In genomic region chr14:33180102-33180501, GRCm38 (mm10) we compare ENCODE assay signal across 24 mouse cellular contexts. TPM values are rescaled to one million over a fixed set of nuclear protein-coding genes. Genes with fewer than 3 reads are reported as not detected.
DNase-seq lines count a peak whose midpoint lies in the region; ATAC-seq and TF ChIP-seq lines count a peak whose summit lies in the region.
"Had no signal": no experiment of that assay in that cellular context is flagged by ENCODE, and none has a peak within 500 bp of the region (broad histone marks: within the 10 kb centered on the region; RNA-seq: fewer than 3 reads in every experiment).

No protein-coding gene starts in this region.

- ATAC-seq in forebrain, postnatal 0 days = 0 out of 2 replicates have a peak, but pooled peaks have one; percentile 20
- ATAC-seq in forebrain, embryonic 14.5 days = no peak
- ATAC-seq: CD4-positive, CD25-positive, alpha-beta regulatory T cell, adult 4 months; forebrain, embryonic 15.5 days had no signal

- TF ChIP-seq POLR2A in cortical plate, adult 2 months (IDR thresholded peaks at IDR 0.05; ENCODE audit: extremely low read depth, insufficient read depth, low read length) = no peak

- no peak overlapping the region for H3K27ac ChIP-seq in forebrain, postnatal 0 days (ENCODE audit: low read depth, low read length)
- H3K27ac ChIP-seq in forebrain, embryonic 14.5 days (ENCODE audit: low read depth, low read length) = no peak overlapping the region
- peak overlapping the region; percentile 75 for H3K27ac ChIP-seq in left cerebral cortex, adult 2 months
- peak overlapping the region; percentile 71; the same call in 1 of the 2 replicates for H3K27ac ChIP-seq in cortical plate, adult 2 months (ENCODE audit: insufficient read depth, low read length)
- H3K27ac ChIP-seq: embryonic facial prominence, embryonic 13.5 days; embryonic facial prominence, embryonic 15.5 days; forebrain, embryonic 10.5 days; forebrain, embryonic 12.5 days; forebrain, embryonic 15.5 days had no signal

- TF ChIP-seq CTCF in forebrain, postnatal 0 days (IDR thresholded peaks at IDR 0.05; ENCODE audit: low read depth) = no peak
- no peak for TF ChIP-seq CTCF in left cerebral cortex, adult 2 months (IDR thresholded peaks at IDR 0.05)
- no peak for TF ChIP-seq CTCF in cortical plate, adult 2 months (IDR thresholded peaks at IDR 0.05; ENCODE audit: extremely low read depth, insufficient read depth, low read length)

- 70% methylated on average over 5 of the region's 5 CpGs for WGBS in forebrain, postnatal 0 days
- WGBS in forebrain, embryonic 14.5 days = 91% methylated on average over 5 of the region's 5 CpGs

- intact Hi-C loops in left cerebral cortex, adult 2 months (cut with DNase I) = no loop called here

- H3K4me2 ChIP-seq in forebrain, postnatal 0 days (ENCODE audit: low read depth) = no peak overlapping the region
- no peak overlapping the region for H3K4me2 ChIP-seq in forebrain, embryonic 14.5 days (ENCODE audit: low read length)
- H3K4me2 ChIP-seq: embryonic facial prominence, embryonic 13.5 days; embryonic facial prominence, embryonic 15.5 days; forebrain, embryonic 12.5 days; forebrain, embryonic 15.5 days had no signal

- peak; percentile 9 for DNase-seq in forebrain, postnatal 0 days
- DNase-seq in forebrain, embryonic 14.5 days (ENCODE audit: low spot score) = no peak
- DNase-seq in left cerebral cortex, adult 2 months (ENCODE audit: extremely low spot score in 1 of 2, low spot score in 2 of 2) = no peak
- DNase-seq in left cerebral cortex, adult 18-20 months (ENCODE audit: low spot score in 2 of 2) = no peak
- no peak for DNase-seq in right cerebral cortex, adult 18-20 months
- DNase-seq in embryo, embryonic 9.5 days (ENCODE audit: extremely low spot score) = no peak
- DNase-seq: adrenal gland, adult 2 months; adrenal gland, postnatal 10 days; adrenal gland, postnatal 25 days; B cell, adult 2 months; cerebellum, adult 11-12 months; cerebellum, adult 2 months; cerebellum, adult 9-10 months; cerebellum, postnatal 10 days; cerebellum, postnatal 25 days had no signal

- H3K9me3 ChIP-seq in forebrain, postnatal 0 days (ENCODE audit: low read length) = no peaks in the 10 kb centered on the region
- H3K9me3 ChIP-seq in forebrain, embryonic 14.5 days (replicated peaks; ENCODE audit: control insufficient read depth, low read length) = no peaks in the 10 kb centered on the region
- H3K9me3 ChIP-seq: embryonic facial prominence, embryonic 13.5 days; embryonic facial prominence, embryonic 15.5 days; forebrain, embryonic 10.5 days; forebrain, embryonic 12.5 days; forebrain, embryonic 15.5 days had no signal

- H3K27me3 ChIP-seq in forebrain, postnatal 0 days (ENCODE audit: insufficient read depth, low read length) = no peaks in the 10 kb centered on the region
- H3K27me3 ChIP-seq in forebrain, embryonic 14.5 days (replicated peaks; ENCODE audit: control insufficient read depth, insufficient read depth, low read length) = no peaks in the 10 kb centered on the region
- H3K27me3 ChIP-seq: embryonic facial prominence, embryonic 13.5 days; embryonic facial prominence, embryonic 15.5 days; forebrain, embryonic 12.5 days; forebrain, embryonic 15.5 days had no signal

- no peaks in the 10 kb centered on the region for H3K4me1 ChIP-seq in forebrain, postnatal 0 days (ENCODE audit: insufficient read depth)
- no peaks in the 10 kb centered on the region for H3K4me1 ChIP-seq in forebrain, embryonic 14.5 days (ENCODE audit: control insufficient read depth, insufficient read depth, low read length)
- no peaks in the 10 kb centered on the region for H3K4me1 ChIP-seq in cortical plate, adult 2 months (ENCODE audit: control insufficient read depth, insufficient read depth, low read length)
- H3K4me1 ChIP-seq: embryonic facial prominence, embryonic 13.5 days; embryonic facial prominence, embryonic 15.5 days; forebrain, embryonic 10.5 days; forebrain, embryonic 12.5 days; forebrain, embryonic 15.5 days had no signal

- no peak overlapping the region for H3K9ac ChIP-seq in forebrain, postnatal 0 days
- H3K9ac ChIP-seq in forebrain, embryonic 14.5 days (ENCODE audit: low read length) = no peak overlapping the region
- H3K9ac ChIP-seq: embryonic facial prominence, embryonic 13.5 days; embryonic facial prominence, embryonic 15.5 days; forebrain, embryonic 12.5 days; forebrain, embryonic 15.5 days had no signal

- no peaks in the 10 kb centered on the region for H3K36me3 ChIP-seq in forebrain, postnatal 0 days (ENCODE audit: insufficient read depth)
- no peaks in the 10 kb centered on the region for H3K36me3 ChIP-seq in forebrain, embryonic 14.5 days (ENCODE audit: control insufficient read depth, insufficient read depth, low read length)
- H3K36me3 ChIP-seq: embryonic facial prominence, embryonic 13.5 days; embryonic facial prominence, embryonic 15.5 days; forebrain, embryonic 10.5 days; forebrain, embryonic 12.5 days; forebrain, embryonic 15.5 days had no signal

- H3K4me3 ChIP-seq in forebrain, postnatal 0 days (ENCODE audit: low read depth, low read length) = no peak overlapping the region
- no peak overlapping the region for H3K4me3 ChIP-seq in forebrain, embryonic 14.5 days (ENCODE audit: low read depth, low read length)
- no peak overlapping the region for H3K4me3 ChIP-seq in left cerebral cortex, adult 2 months
- H3K4me3 ChIP-seq in cortical plate, adult 2 months (ENCODE audit: insufficient read depth, low read length) = no peak overlapping the region
- H3K4me3 ChIP-seq: embryonic facial prominence, embryonic 13.5 days; embryonic facial prominence, embryonic 15.5 days; erythroblast, embryonic 14.5 days; forebrain, embryonic 10.5 days; forebrain, embryonic 12.5 days; forebrain, embryonic 15.5 days had no signal

RNA-seq across cellular contexts. Expression of gene Wdfy4, which starts 5.2 kb away (rescaled TPM):
- total RNA-seq in forebrain, postnatal 0 days (2014; rRNA removed) = 0.52 and 0.54 TPM in 2 replicates
- polyA plus RNA-seq in forebrain, postnatal 0 days (2015; fragmentation: Nextera tagmentation; extraction: Ambion mirVana) = 0.06 and 0.33 TPM in 2 replicates
- polyA plus RNA-seq in forebrain, embryonic 14.5 days (2014; fragmentation: Nextera tagmentation; extraction: Ambion mirVana) = 0.09 and 0.11 TPM in 2 replicates
- 1 to 10 TPM; 2.8 to 3.2 TPM for total RNA-seq in left cerebral cortex, adult 2 months (2021)
- total RNA-seq in left cerebral cortex, adult 18-20 months (2021) = 1 to 10 TPM; 1.1 to 2.1 TPM
- polyA plus RNA-seq in cortical plate, adult 2 months (2012; rRNA removed) = 0.86 and 1.2 TPM in 2 replicates

RNA-seq across cellular contexts. Expression of gene Arhgap22, which starts 33.7 kb away (rescaled TPM):
- 1.8 and 3.3 TPM in 2 replicates for total RNA-seq in forebrain, postnatal 0 days (2014; rRNA removed)
- 2.2 and 3.9 TPM in 2 replicates for polyA plus RNA-seq in forebrain, postnatal 0 days (2015; fragmentation: Nextera tagmentation; extraction: Ambion mirVana)
- polyA plus RNA-seq in forebrain, embryonic 14.5 days (2014; fragmentation: Nextera tagmentation; extraction: Ambion mirVana) = 0.72 and 2.9 TPM in 2 replicates
- total RNA-seq in left cerebral cortex, adult 2 months (2021) = 10 to 100 TPM; 10.9 to 12.1 TPM
- total RNA-seq in left cerebral cortex, adult 18-20 months (2021) = 10 to 100 TPM in 1 of 2 experiments, 1 to 10 TPM in 1; 7.5 to 12.0 TPM
- polyA plus RNA-seq in cortical plate, adult 2 months (2012; rRNA removed) = 9.1 and 10.4 TPM in 2 replicates
- total RNA-seq: MEL had no signal
- polyA plus RNA-seq: CD4-positive, CD25-positive, alpha-beta regulatory T cell, adult 4 months had no signal

Comparison
In these comparisons a context has a peak if more than half of its experiments do, and no peak if none do; other contexts are left out.
1. H3K27ac ChIP-seq: peak in left cerebral cortex, adult 2 months (single experiment) and cortical plate, adult 2 months (single experiment); none in forebrain, postnatal 0 days (single experiment) and forebrain, embryonic 14.5 days (single experiment).